Mouse (Mus musculus) heart, embryonic 14.5 days (tissue): Measurements from ENCODE around the gene Gm9821. TPM values are rescaled to one million over a fixed set of nuclear protein-coding genes. Genes with fewer than 3 reads are reported as not detected.
A peak's percentile ranks its signal among the peaks of the same experiment; 100 is the strongest.

Experiments used
- ATAC-seq: fragments of 200-750 bp; cut with Nextera tagmentation; 2 replicates; pipeline ENCODE4 v1.8.0; 2017; ENCODE audit warnings: low read depth, moderate TSS enrichment; ENCODE audit not compliant: insufficient number of reproducible peaks, insufficient read depth, low FRiP score
- H3K27ac ChIP-seq, 2 experiments: fragments of 200-500 bp in 1 of 2; fragments of 300-500 bp in 1 of 2; sonication (generic) in 1 of 2; replicated peaks in 1 of 2; 2 replicates each; pipeline ENCODE4 v1.5.1; 2012 to 2014; ENCODE audit warnings: low read depth in 2 of 2, low read length in 2 of 2, control low read depth in 1 of 2, mild to moderate bottlenecking in 1 of 2, mixed read lengths in 1 of 2; ENCODE audit not compliant: control insufficient read depth in 1 of 2, insufficient read depth in 1 of 2
- H3K27me3 ChIP-seq: fragments of 300-500 bp; sonication (generic); 2 replicates; pipeline ENCODE4 v1.6.1; 2014; ENCODE audit warnings: mild to moderate bottlenecking, low read length, control low read depth; ENCODE audit not compliant: control insufficient read depth, insufficient read depth
- H3K36me3 ChIP-seq: fragments of 300-500 bp; sonication (generic); 2 replicates; pipeline ENCODE4 v1.6.1; 2014; ENCODE audit warnings: mild to moderate bottlenecking, control low read depth, low read length, mixed read lengths; ENCODE audit not compliant: control insufficient read depth, insufficient read depth
- H3K4me1 ChIP-seq, 2 experiments: fragments of 200-500 bp in 1 of 2; fragments of 300-500 bp in 1 of 2; sonication (generic) in 1 of 2; 2 replicates each; pipeline ENCODE4 v1.6.1; 2012 to 2014; ENCODE audit warnings: low read length in 2 of 2, control low read depth in 1 of 2, mixed read lengths in 1 of 2; ENCODE audit not compliant: control insufficient read depth in 2 of 2, insufficient read depth in 2 of 2
- H3K4me2 ChIP-seq: fragments of 300-500 bp; sonication (generic); 2 replicates; pipeline ENCODE4 v1.6.1; 2014; ENCODE audit warnings: mild to moderate bottlenecking, low read length
- H3K4me3 ChIP-seq, 2 experiments: fragments of 200-500 bp in 1 of 2; fragments of 300-500 bp in 1 of 2; sonication (generic) in 1 of 2; 2 replicates each; pipeline ENCODE4 v1.5.1; 2012 to 2014; ENCODE audit warnings: low read length in 2 of 2, mild to moderate bottlenecking in 2 of 2, control low read depth in 1 of 2, low read depth in 1 of 2, moderate library complexity in 1 of 2; ENCODE audit not compliant: control insufficient read depth in 1 of 2, insufficient read depth in 1 of 2
- H3K9ac ChIP-seq: fragments of 300-500 bp; sonication (generic); 2 replicates; pipeline ENCODE4 v1.6.1; 2014; ENCODE audit warnings: mild to moderate bottlenecking, low read length
- H3K9me3 ChIP-seq: fragments of 300-500 bp; sonication (generic); 2 replicates; pipeline ENCODE4 v1.6.1; 2016; ENCODE audit warnings: low read length, control low read depth; ENCODE audit not compliant: control insufficient read depth
- WGBS: fragments of 180-500 bp; shearing (Covaris S2); extraction: QIAGEN DNeasy Blood & Tissue Kit; methylation state at CpG from one replicate; pipeline ENCODE4 v1.1.7; 2014; 5-methylcytosine and 5-hydroxymethylcytosine counted together
- polyA plus RNA-seq: library from polyadenylated mRNA; unstranded; fragments of >200 nt; fragmentation: Nextera tagmentation; extraction: Ambion mirVana; gene quantifications from 2 replicates; pipeline ENCODE4 v1.2.1, GENCODE M21; 2014

Gm9821 gene
- polyA plus RNA-seq, 1 experiment from 2014 or later = 2.8 TPM

GRCm38 (mm10) chr2:91965417-91965816 lies 19.9 kb downstream of the Gm9821 start:
- H3K27ac ChIP-seq = peak overlapping the region; percentile 70 to 86
- peaks cover 22 to 32% of the 10 kb centered on the region in 2 experiments for H3K4me1 ChIP-seq
- H3K27me3 ChIP-seq = no peaks in the 10 kb centered on the region
- 12% methylated on average over 20 of the region's 20 CpGs for WGBS
- no peaks in the 10 kb centered on the region for H3K36me3 ChIP-seq
- H3K4me2 ChIP-seq = peak overlapping the region; percentile 97
- peak; percentile 3; the same call in 1 of the 2 replicates for ATAC-seq
- H3K9me3 ChIP-seq = no peaks in the 10 kb centered on the region
- H3K4me3 ChIP-seq = peak overlapping the region; percentile 35 to 92
- H3K9ac ChIP-seq = peak overlapping the region; percentile 74

GRCm38 (mm10) chr2:91966367-91966766 lies 20.9 kb downstream of the Gm9821 start:
- no peak overlapping the region for H3K27ac ChIP-seq
- H3K9me3 ChIP-seq = no peaks in the 10 kb centered on the region
- no peak overlapping the region for H3K4me3 ChIP-seq
- H3K4me2 ChIP-seq = no peak overlapping the region
- no peak for ATAC-seq
- WGBS = 80% methylated on average over 5 of the region's 5 CpGs
- peaks cover 28 to 41% of the 10 kb centered on the region in 2 experiments for H3K4me1 ChIP-seq
- no peaks in the 10 kb centered on the region for H3K27me3 ChIP-seq
- H3K36me3 ChIP-seq = no peaks in the 10 kb centered on the region
- no peak overlapping the region for H3K9ac ChIP-seq

- Histone ChIP-seq H3K9ac (peak overlapping the region; percentile 39; the same call in 1 of the 2 replicates), H3K27me3 (no peaks in the 10 kb centered on the region), H3K36me3 (no peaks in the 10 kb centered on the region), H3K4me2 (no peak overlapping the region), H3K9me3 (no peaks in the 10 kb centered on the region), H3K27ac (peak overlapping the region; percentile 65 to 85), H3K4me3 (no peak overlapping the region), H3K4me1 (peaks cover 36 to 42% of the 10 kb centered on the region in 2 experiments)
- no peak for ATAC-seq
- 59% methylated on average over 11 of the region's 11 CpGs for WGBS
These were observed 22.5 kb downstream of the Gm9821 start for GRCm38 (mm10) chr2:91967962-91968361.

GRCm38 (mm10) chr2:91971231-91972097 lies 26.0 kb downstream of the Gm9821 start:
- H3K36me3 ChIP-seq = no peaks in the 10 kb centered on the region
- H3K9ac ChIP-seq = peak overlapping the region; percentile 28
- peaks cover 22% of the 10 kb centered on the region for H3K27me3 ChIP-seq
- peak overlapping the region; percentile 79 to 84 for H3K27ac ChIP-seq
- no peaks in the 10 kb centered on the region for H3K9me3 ChIP-seq
- peaks cover 33 to 42% of the 10 kb centered on the region in 2 experiments for H3K4me1 ChIP-seq
- 0 out of 4 replicates have a peak overlapping the region, but pooled peaks of 1 of the 2 experiments have one; percentile 7 for H3K4me3 ChIP-seq
- peak overlapping the region; percentile 57 for H3K4me2 ChIP-seq
- ATAC-seq = peak; percentile 54; the same call in 1 of the 2 replicates
- WGBS = 7% methylated on average over 21 of the region's 21 CpGs

- Histone ChIP-seq H3K9me3 (no peaks in the 10 kb centered on the region), H3K27me3 (peaks cover 29% of the 10 kb centered on the region), H3K9ac (peak overlapping the region; percentile 28; the same call in 1 of the 2 replicates), H3K4me1 (peaks cover 33 to 42% of the 10 kb centered on the region in 2 experiments), H3K4me2 (peak overlapping the region; percentile 57), H3K36me3 (no peaks in the 10 kb centered on the region), H3K4me3 (no peak overlapping the region), H3K27ac (peak overlapping the region; percentile 79 to 84)
- ATAC-seq = no peak
- 32% methylated on average over 13 of the region's 13 CpGs for WGBS
These were observed 26.6 kb downstream of the Gm9821 start for GRCm38 (mm10) chr2:91972121-91972566.

- Histone ChIP-seq H3K4me1 (peaks cover 33 to 46% of the 10 kb centered on the region in 2 experiments), H3K4me3 (no peak overlapping the region), H3K9me3 (no peaks in the 10 kb centered on the region), H3K27ac (no peak overlapping the region), H3K4me2 (no peak overlapping the region), H3K9ac (no peak overlapping the region), H3K27me3 (peaks cover 29% of the 10 kb centered on the region), H3K36me3 (no peaks in the 10 kb centered on the region)
- no peak for ATAC-seq
- WGBS = 53% methylated on average over 7 of the region's 7 CpGs
These were observed 28.1 kb downstream of the Gm9821 start for GRCm38 (mm10) chr2:91973416-91974135.
